Mouse (Mus musculus): ENCODE measurements at regions not wholly inside any gene's neighbourhood (a gene's known extent, or its start where the extent isn't known, plus 50 kb on each side); places are given as distances from the start of the nearest gene placed in this dataset.

GRCm38 (mm10) chr7:40522703-40523267 lies 375.3 kb upstream of the Vstm2b start:
- no peak for TF ChIP-seq CTCF (conservative IDR thresholded peaks at IDR 0.05; ENCODE audit: low read length)
- TF ChIP-seq NANOG (IDR thresholded peaks at IDR 0.05; ENCODE audit: borderline replicate concordance, low read length), result no peak

Data from E14TG2a.4 (cell line).